Mouse (Mus musculus): ENCODE results near the gene Olfr1459.

Olfr1459 gene

DNA sequence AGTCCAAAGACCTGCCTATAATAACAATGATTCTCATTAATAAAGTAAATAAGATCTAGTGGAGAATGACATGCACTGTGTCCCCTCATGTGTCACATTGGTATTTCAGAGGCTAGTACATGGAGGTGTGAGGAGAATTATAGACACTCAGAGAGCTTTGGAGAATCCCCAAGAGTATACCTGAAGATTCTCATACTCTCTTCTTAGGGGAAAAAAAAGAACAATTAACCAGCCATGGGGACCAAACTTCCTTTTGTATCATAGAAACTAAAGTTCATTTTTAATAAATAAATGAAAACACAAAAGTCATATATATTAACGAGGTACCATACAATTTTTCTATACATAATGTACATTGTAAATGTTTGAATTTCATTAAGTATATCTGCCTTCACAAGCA is at the start of gene Olfr1459:
TSS of gene Olfr1459 (minus strand) at position 101 of the 400 bp plus-strand sequence.
- no peak for DNase-seq (ENCODE audit: low read depth, low spot score)

DNA sequence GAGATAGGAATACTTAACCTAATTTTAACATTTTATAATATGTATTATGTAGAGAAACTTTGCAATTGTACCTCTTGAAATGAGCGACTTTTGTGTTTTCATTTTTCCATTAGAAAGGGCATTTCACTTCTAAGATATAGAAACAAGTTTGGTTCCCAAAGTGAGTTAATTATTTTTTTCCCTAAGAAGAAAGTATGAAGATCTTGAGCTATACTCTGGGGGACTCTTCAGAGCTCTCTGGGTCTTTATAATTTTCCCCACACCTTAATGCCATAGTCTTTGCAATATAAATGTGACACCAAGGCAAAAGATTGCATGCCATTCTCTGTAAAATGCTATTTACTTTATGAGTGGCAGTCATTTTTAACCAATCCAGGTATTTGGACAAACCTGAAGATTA is 36.1 kb upstream of the Olfr1459 start, which contains the start of gene Olfr1462:
TSS of gene Olfr1462 (plus strand) at position 301 of the 400 bp plus-strand sequence.
- no peak for DNase-seq (ENCODE audit: low read depth, low spot score)

DNA sequence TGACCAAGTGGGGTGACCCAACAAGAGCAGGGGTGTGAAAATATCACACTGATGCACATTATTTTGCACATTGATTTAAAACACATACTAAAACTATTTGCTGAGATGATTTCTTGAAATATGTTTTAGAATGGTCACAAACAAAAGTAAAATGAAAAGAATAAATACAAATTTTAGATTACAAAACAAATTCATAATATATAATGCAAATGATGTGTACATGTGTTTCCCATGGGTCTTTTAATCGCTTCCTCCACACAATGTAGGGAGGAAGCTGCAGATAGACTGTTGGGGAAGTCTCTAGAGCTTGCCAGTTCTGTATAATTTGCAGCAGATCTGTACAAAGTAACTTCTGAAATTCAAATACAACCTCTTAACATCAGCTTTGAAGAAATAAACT is 13.4 kb upstream of the Olfr1459 start, which contains the start of gene Olfr1461:
TSS of gene Olfr1461 (plus strand) at position 301 of the 400 bp plus-strand sequence.
- no peak for DNase-seq (ENCODE audit: low read depth, low spot score)

GRCm38 (mm10) chr19:13106675-13107074 is 42.7 kb downstream of the Olfr1459 start, which contains the start of gene Olfr1458:
Gene Olfr1458, minus strand, starts transcription at chr19:13106775.
- no peak for DNase-seq (ENCODE audit: low read depth, low spot score)

GRCm38 (mm10) chr19:13097791-13098190 is 51.6 kb downstream of the Olfr1459 start, which contains the start of gene Olfr1457:
Gene Olfr1457, minus strand, starts transcription at chr19:13097891.
- no peak for DNase-seq (ENCODE audit: low read depth, low spot score)

- no peak for DNase-seq (ENCODE audit: low read depth, low spot score)
Observed at GRCm38 (mm10) chr19:13093908-13094307, 55.4 kb downstream of the Olfr1459 start.

Measured in WW6 (cell line).